Mouse (Mus musculus) lung, postnatal 0 days (tissue): Measurements from ENCODE around the gene Mlkl. TPM values are rescaled to one million over a fixed set of nuclear protein-coding genes. Genes with fewer than 3 reads are reported as not detected.
"Not testable (repeated sequence)": the region's sequence is repeated elsewhere in the genome, so short reads cannot be mapped to it uniquely, and the experiment has no call there.

Source experiments
- ATAC-seq: fragments of 200-750 bp; cut with Nextera tagmentation; 2 replicates; pipeline ENCODE4 v1.8.0; 2017; ENCODE audit warnings: moderate library complexity
- DNase-seq: peaks from one replicate; pipeline ENCODE4 v3.0.0-alpha.2; 2016; ENCODE audit warnings: low spot score
- H3K27ac ChIP-seq: fragments of 300-500 bp; sonication (generic); 2 replicates; pipeline ENCODE4 v1.5.1; 2014; ENCODE audit warnings: antibody characterized with exemption, mild to moderate bottlenecking, low read length, mixed read lengths
- H3K27me3 ChIP-seq: fragments of 300-500 bp; sonication (generic); replicated peaks from 2 replicates; pipeline ENCODE4 v1.6.1; 2014; ENCODE audit warnings: low read length, mixed read lengths; ENCODE audit not compliant: insufficient read depth
- H3K36me3 ChIP-seq: fragments of 300-500 bp; sonication (generic); 2 replicates; pipeline ENCODE4 v1.6.1; 2014; ENCODE audit warnings: low read length, mixed read lengths; ENCODE audit not compliant: insufficient read depth
- H3K4me1 ChIP-seq: fragments of 300-500 bp; sonication (generic); 2 replicates; pipeline ENCODE4 v1.6.1; 2014; ENCODE audit warnings: antibody characterized with exemption, low read depth, low read length, mixed read lengths; ENCODE audit not compliant: insufficient read depth
- H3K4me2 ChIP-seq: fragments of 300-500 bp; sonication (generic); replicated peaks from 2 replicates; pipeline ENCODE4 v1.6.1; 2014; ENCODE audit warnings: low read depth, mild to moderate bottlenecking, low read length, moderate library complexity, mixed read lengths
- H3K4me3 ChIP-seq: fragments of 300-500 bp; sonication (generic); 2 replicates; pipeline ENCODE4 v1.5.1; 2014; ENCODE audit warnings: low read depth, low read length
- H3K9ac ChIP-seq: fragments of 300-500 bp; sonication (generic); replicated peaks from 2 replicates; pipeline ENCODE4 v1.6.1; 2014; ENCODE audit warnings: low read depth, mild to moderate bottlenecking
- H3K9me3 ChIP-seq: fragments of 300-500 bp; sonication (generic); 2 replicates; pipeline ENCODE4 v1.6.1; 2016; ENCODE audit warnings: low read length, mixed read lengths
- CTCF ChIP-seq: IDR thresholded peaks from 2 replicates; pipeline ENCODE4 v1.5.1; 2016; ENCODE audit warnings: antibody characterized with exemption, mild to moderate bottlenecking
- EP300 ChIP-seq: IDR thresholded peaks from 2 replicates; pipeline ENCODE4 v1.6.1; 2016; ENCODE audit warnings: antibody characterized with exemption, mild to moderate bottlenecking, control low read depth
- WGBS: fragments of 180-500 bp; shearing (Covaris S2); extraction: QIAGEN DNeasy Blood & Tissue Kit; methylation state at CpG from one replicate; pipeline ENCODE4 v1.1.7; 2014; 5-methylcytosine and 5-hydroxymethylcytosine counted together
- polyA plus RNA-seq: library from polyadenylated mRNA; unstranded; fragments of >200 nt; fragmentation: Nextera tagmentation; extraction: Ambion mirVana; gene quantifications from 2 replicates; pipeline ENCODE4 v1.2.1, GENCODE M21; 2015

Mlkl gene
- polyA plus RNA-seq, 1 experiment from 2014 or later, result 5.2 TPM

GRCm38 (mm10) chr8:111305031-111305730, 32.8 kb downstream of the Mlkl start:
- no peak overlapping the region for H3K4me3 ChIP-seq
- H3K27ac ChIP-seq, result no peak overlapping the region
- DNase-seq, result no peak
- no peaks in the 10 kb centered on the region for H3K9me3 ChIP-seq
- H3K9ac ChIP-seq, result no peak overlapping the region
- no peak overlapping the region for H3K4me2 ChIP-seq
- no peaks in the 10 kb centered on the region for H3K4me1 ChIP-seq
- no peaks in the 10 kb centered on the region for H3K36me3 ChIP-seq
- TF ChIP-seq CTCF (no peak), EP300 (no peak)
- WGBS, result 26% methylated on average over 5 of the region's 5 CpGs
- no peaks in the 10 kb centered on the region for H3K27me3 ChIP-seq
- no peak for ATAC-seq

- TF ChIP-seq EP300 (no peak), CTCF (no peak)
- H3K4me1 ChIP-seq, result no peaks in the 10 kb centered on the region
- H3K36me3 ChIP-seq, result no peaks in the 10 kb centered on the region
- no peak overlapping the region for H3K4me3 ChIP-seq
- DNase-seq (no peak), ATAC-seq (no peak)
- no peaks in the 10 kb centered on the region for H3K9me3 ChIP-seq
- no peak overlapping the region for H3K27ac ChIP-seq
- H3K9ac ChIP-seq, result no peak overlapping the region
- no peaks in the 10 kb centered on the region for H3K27me3 ChIP-seq
- H3K4me2 ChIP-seq, result no peak overlapping the region
- WGBS, result 85% methylated on average over 3 of the region's 3 CpGs
Measured at GRCm38 (mm10) chr8:111304359-111304758, 33.6 kb downstream of the Mlkl start.

- H3K9me3 ChIP-seq, H3K9ac ChIP-seq, H3K4me1 ChIP-seq, ATAC-seq, H3K4me3 ChIP-seq, H3K36me3 ChIP-seq, DNase-seq, H3K4me2 ChIP-seq, H3K27me3 ChIP-seq, H3K27ac ChIP-seq: not testable (repeated sequence)
- 54% methylated on average over 5 of the region's 5 CpGs for WGBS
Measured at GRCm38 (mm10) chr8:111303076-111303803, 34.7 kb downstream of the Mlkl start.

- H3K36me3 ChIP-seq, result no peaks in the 10 kb centered on the region
- DNase-seq (peak; percentile 42), ATAC-seq (no peak)
- 55% methylated on average over 11 of the region's 11 CpGs for WGBS
- peak overlapping the region; percentile 37; the same call in 1 of the 2 replicates for H3K4me2 ChIP-seq
- H3K27me3 ChIP-seq, result no peaks in the 10 kb centered on the region
- no peak for TF ChIP-seq EP300
- peak; percentile 44 for TF ChIP-seq CTCF
- H3K4me3 ChIP-seq, result 0 out of 2 replicates have a peak overlapping the region, but pooled peaks have one; percentile 95
- H3K9me3 ChIP-seq, result no peaks in the 10 kb centered on the region
- no peaks in the 10 kb centered on the region for H3K4me1 ChIP-seq
- H3K9ac ChIP-seq, result no peak overlapping the region
- H3K27ac ChIP-seq, result no peak overlapping the region
Measured at GRCm38 (mm10) chr8:111300597-111301546, 37.1 kb downstream of the Mlkl start.

- Histone ChIP-seq H3K27me3 (no peaks in the 10 kb centered on the region), H3K9ac (peak within 1 kb of the TSS; percentile 69), H3K27ac (peak within 1 kb of the TSS; percentile 84), H3K9me3 (no peaks in the 10 kb centered on the region), H3K4me3 (peak within 1 kb of the TSS; percentile 95), H3K4me2 (peak within 1 kb of the TSS; percentile 74), H3K36me3 (no peaks in the 10 kb centered on the region), H3K4me1 (no peaks in the 10 kb centered on the region)
- WGBS, result under 1% methylated on average over 48 of the region's 67 CpGs
- peak; percentile 100 for ATAC-seq
- DNase-seq, result peak; percentile 99
- TF ChIP-seq EP300 (no peak; the same call in 1 of the 2 replicates), CTCF (peak; percentile 44)
Measured at GRCm38 (mm10) chr8:111299821-111300568, 38.0 kb downstream of the Mlkl start, which contains the start of gene Rfwd3. TSS of gene Rfwd3 (minus strand) at chr8:111300222.
